Mouse (Mus musculus) heart, embryonic 12.5 days (tissue): ENCODE measurements around the gene Sigirr. TPM values are rescaled to one million over a fixed set of nuclear protein-coding genes. Genes with fewer than 3 reads are reported as not detected.

ENCODE experiments used
- ATAC-seq: fragments of 200-750 bp; cut with Nextera tagmentation; 2 replicates; pipeline ENCODE4 v1.8.0; 2017; ENCODE audit warnings: moderate TSS enrichment, moderate library complexity; ENCODE audit not compliant: insufficient number of reproducible peaks, low FRiP score
- H3K27ac ChIP-seq: fragments of 300-500 bp; sonication (generic); 2 replicates; pipeline ENCODE4 v1.5.1; 2016; ENCODE audit warnings: mild to moderate bottlenecking, moderate library complexity; ENCODE audit not compliant: poor library complexity, severe bottlenecking
- H3K27me3 ChIP-seq: fragments of 300-500 bp; sonication (generic); replicated peaks from 2 replicates; pipeline ENCODE4 v1.6.1; 2016; ENCODE audit warnings: mild to moderate bottlenecking, moderate library complexity
- H3K36me3 ChIP-seq: fragments of 300-500 bp; sonication (generic); 2 replicates; pipeline ENCODE4 v1.6.1; 2016; ENCODE audit warnings: mild to moderate bottlenecking, moderate library complexity
- H3K4me1 ChIP-seq: fragments of 300-500 bp; sonication (generic); replicated peaks from 2 replicates; pipeline ENCODE4 v1.6.1; 2016; ENCODE audit warnings: mild to moderate bottlenecking
- H3K4me2 ChIP-seq: fragments of 300-500 bp; sonication (generic); 2 replicates; pipeline ENCODE4 v1.6.1; 2016; ENCODE audit warnings: mild to moderate bottlenecking, moderate library complexity
- H3K4me3 ChIP-seq: fragments of 300-500 bp; sonication (generic); 2 replicates; pipeline ENCODE4 v1.5.1; 2016; ENCODE audit warnings: mild to moderate bottlenecking
- H3K9ac ChIP-seq: fragments of 300-500 bp; sonication (generic); 2 replicates; pipeline ENCODE4 v1.6.1; 2016; ENCODE audit warnings: mild to moderate bottlenecking, moderate library complexity
- H3K9me3 ChIP-seq: fragments of 300-500 bp; sonication (generic); replicated peaks from 2 replicates; pipeline ENCODE4 v1.6.1; 2016; ENCODE audit warnings: mild to moderate bottlenecking, moderate library complexity
- WGBS: fragments of 180-500 bp; shearing (Covaris S2); methylation state at CpG from one replicate; pipeline ENCODE4 v1.1.7; 2016; 5-methylcytosine and 5-hydroxymethylcytosine counted together
- polyA plus RNA-seq: library from polyadenylated mRNA; unstranded; fragments of >200 nt; fragmentation: Nextera tagmentation; extraction: Ambion mirVana; gene quantifications from 2 replicates; pipeline ENCODE4 v1.2.1, GENCODE M21; 2016

The Sigirr gene
- polyA plus RNA-seq, 1 experiment from 2014 or later, result 2.9 TPM

DNA sequence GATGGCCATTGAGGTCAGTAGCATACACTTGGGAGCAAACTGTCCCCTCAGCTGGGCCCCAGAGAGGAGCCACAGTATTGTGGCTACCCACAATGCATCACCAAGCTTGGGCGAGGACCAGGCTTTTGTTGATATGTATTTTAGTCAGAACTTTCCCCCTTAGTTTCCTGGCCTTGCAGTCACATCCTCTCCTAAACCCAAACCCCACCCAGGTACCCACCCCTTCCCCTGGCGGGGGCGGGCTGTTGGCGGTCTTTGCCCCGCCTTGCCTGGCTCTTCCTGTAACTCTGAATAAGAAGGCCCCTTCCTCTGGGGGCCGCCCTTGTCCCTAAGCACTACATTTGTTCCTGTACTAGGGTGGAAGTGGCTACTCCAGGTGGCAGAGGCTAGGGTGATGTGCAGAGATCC lies 3.7 kb downstream of the Sigirr start:
- Histone ChIP-seq H3K9me3 (no peaks in the 10 kb centered on the region), H3K27ac (0 out of 2 replicates have a peak overlapping the region, but pooled peaks have one; percentile 1), H3K4me3 (0 out of 2 replicates have a peak overlapping the region, but pooled peaks have one; percentile 7), H3K4me1 (peaks cover 20% of the 10 kb centered on the region), H3K27me3 (peaks cover 61% of the 10 kb centered on the region), H3K4me2 (peak overlapping the region; percentile 36), H3K9ac (no peak overlapping the region), H3K36me3 (no peaks in the 10 kb centered on the region)
- ATAC-seq, result peak; percentile 43; the same call in 1 of the 2 replicates
- WGBS, result 25% methylated on average over 6 of the region's 6 CpGs

DNA sequence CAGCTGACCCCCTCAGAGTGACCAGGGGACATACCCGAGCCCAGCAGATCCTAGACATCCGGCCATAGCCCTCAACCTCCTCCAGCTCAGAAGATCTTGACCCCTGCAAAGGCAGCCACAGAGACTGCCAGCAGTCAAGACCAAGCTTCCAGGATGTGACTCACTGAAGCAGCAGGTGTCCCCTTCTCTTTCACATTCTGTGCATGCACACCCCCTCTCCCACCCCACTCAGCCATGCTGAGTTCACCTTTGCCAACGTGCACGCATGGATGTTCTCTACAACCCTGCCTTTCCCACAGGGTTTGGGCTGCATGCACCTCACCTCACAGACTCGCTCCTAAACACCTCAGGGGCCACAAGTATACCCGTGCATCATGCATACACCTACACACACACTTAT lies 4.4 kb downstream of the Sigirr start:
- H3K9me3 ChIP-seq, result no peaks in the 10 kb centered on the region
- H3K27ac ChIP-seq, result 0 out of 2 replicates have a peak overlapping the region, but pooled peaks have one; percentile 1
- WGBS, result 74% methylated on average over 6 of the region's 6 CpGs

DNA sequence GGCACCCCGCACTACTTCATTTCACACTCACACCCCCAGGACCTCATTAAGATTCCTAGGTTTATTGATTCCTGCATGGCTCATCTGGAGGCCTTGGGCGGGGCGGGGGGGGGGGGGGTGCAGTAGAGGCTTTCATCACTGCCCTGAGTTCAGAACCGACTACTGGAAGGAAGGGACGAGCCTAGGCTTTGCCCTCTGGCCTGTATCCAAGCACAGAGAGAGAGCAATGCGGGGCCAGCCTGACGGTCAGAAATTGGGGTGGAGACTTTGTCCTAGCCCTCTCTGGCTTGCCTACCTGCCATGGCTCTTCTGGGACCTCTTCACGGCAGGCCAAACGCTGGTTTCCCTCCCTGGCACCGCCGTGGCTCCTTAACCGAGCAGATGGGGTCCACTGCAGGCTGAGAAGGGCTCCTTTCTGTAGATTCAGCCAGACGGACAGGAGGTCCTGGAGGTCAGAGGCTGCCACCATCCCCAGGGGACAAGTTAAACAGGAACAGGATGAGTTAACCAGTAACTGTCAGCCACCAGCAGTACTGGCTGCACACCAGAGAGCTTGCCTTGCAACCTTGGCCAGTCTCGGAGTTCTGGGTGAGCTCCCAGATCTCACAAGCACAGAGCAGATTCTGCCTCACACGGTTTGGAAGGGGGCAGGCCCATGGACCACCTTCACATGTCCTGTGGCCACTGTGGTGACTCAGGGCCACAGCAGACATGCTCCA lies 5.7 kb downstream of the Sigirr start:
- no peaks in the 10 kb centered on the region for H3K36me3 ChIP-seq
- no peak overlapping the region for H3K27ac ChIP-seq
- 69% methylated on average over 15 of the region's 15 CpGs for WGBS
- no peak overlapping the region for H3K4me3 ChIP-seq
- peaks cover 63% of the 10 kb centered on the region for H3K27me3 ChIP-seq
- no peak overlapping the region for H3K9ac ChIP-seq
- H3K4me1 ChIP-seq, result peaks cover 13% of the 10 kb centered on the region
- H3K9me3 ChIP-seq, result no peaks in the 10 kb centered on the region
- ATAC-seq, result no peak
- H3K4me2 ChIP-seq, result no peak overlapping the region

More for the DNA sequence above, 4.4 kb downstream of the Sigirr start:
- peak overlapping the region; percentile 36 for H3K4me2 ChIP-seq
- H3K9ac ChIP-seq, result no peak overlapping the region
- no peaks in the 10 kb centered on the region for H3K36me3 ChIP-seq
- no peak for ATAC-seq
- peaks cover 61% of the 10 kb centered on the region for H3K27me3 ChIP-seq
- H3K4me1 ChIP-seq, result peaks cover 20% of the 10 kb centered on the region
- H3K4me3 ChIP-seq, result no peak overlapping the region

DNA sequence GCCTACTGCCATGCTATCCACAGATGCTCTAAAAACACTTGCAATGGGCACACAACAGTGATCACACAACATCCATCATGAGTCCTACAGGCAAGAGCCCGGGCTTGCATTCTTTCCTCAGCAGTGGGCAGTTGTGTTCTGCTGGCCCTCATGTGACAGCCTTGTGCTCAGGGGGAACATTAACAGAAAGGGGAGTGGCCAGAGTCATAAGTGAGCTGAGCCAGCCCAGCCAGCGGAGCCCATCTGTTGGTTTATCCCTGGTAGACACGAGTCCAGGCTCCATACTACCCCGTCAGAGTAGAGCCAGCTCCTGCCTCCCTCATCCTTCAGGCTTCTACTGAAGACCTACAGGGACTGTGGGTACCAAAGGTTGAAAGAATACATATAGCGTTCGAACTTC lies 6.4 kb downstream of the Sigirr start:
- H3K27me3 ChIP-seq, result peaks cover 63% of the 10 kb centered on the region
- H3K9me3 ChIP-seq, result no peaks in the 10 kb centered on the region
- no peak overlapping the region for H3K27ac ChIP-seq
- H3K36me3 ChIP-seq, result no peaks in the 10 kb centered on the region
- no peak overlapping the region for H3K4me2 ChIP-seq
- peaks cover 9% of the 10 kb centered on the region; the same call in 1 of the 2 replicates for H3K4me1 ChIP-seq
- ATAC-seq, result no peak
- H3K4me3 ChIP-seq, result no peak overlapping the region
- WGBS, result 85% methylated on average over 6 of the region's 6 CpGs
- no peak overlapping the region for H3K9ac ChIP-seq

DNA sequence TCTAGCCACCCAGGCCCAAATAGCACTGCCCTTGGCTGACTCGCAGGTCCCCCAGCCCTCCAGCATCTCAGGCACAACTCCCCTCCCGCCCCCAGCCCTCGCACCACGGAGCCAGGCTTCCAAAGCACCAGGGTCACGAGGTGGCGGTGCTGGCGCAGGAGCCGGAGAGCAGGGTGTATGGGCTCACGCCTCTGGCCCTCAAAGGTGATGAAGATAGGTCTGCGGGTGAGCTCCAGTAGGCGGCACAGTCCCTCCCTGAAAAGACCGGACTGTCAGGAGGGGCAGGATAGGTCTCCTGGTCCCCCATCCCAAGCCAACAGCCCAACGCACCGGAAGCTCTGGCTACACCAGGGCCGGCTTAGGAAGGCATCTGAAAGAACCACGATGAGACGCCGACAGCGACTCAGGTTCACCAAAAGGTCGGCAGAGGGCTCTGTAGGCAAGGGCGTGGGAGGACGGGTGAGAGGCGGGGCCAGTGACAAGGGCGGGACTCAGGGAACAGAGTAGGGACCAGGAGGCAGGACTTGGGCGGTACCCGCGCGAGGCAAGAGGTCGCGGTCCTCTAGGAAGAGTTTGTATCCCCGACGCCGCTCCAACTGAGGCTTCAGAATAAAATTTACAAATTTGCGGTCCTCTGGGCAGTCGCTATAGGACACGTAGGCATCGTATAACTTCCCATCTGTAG lies 8.2 kb downstream of the Sigirr start:
- Histone ChIP-seq H3K9me3 (no peaks in the 10 kb centered on the region), H3K27me3 (peaks cover 64% of the 10 kb centered on the region), H3K4me3 (peak overlapping the region; percentile 20; the same call in 1 of the 2 replicates), H3K4me2 (peak overlapping the region; percentile 61), H3K9ac (no peak overlapping the region; the same call in 1 of the 2 replicates), H3K4me1 (peaks cover 15% of the 10 kb centered on the region; the same call in 1 of the 2 replicates), H3K36me3 (no peaks in the 10 kb centered on the region), H3K27ac (no peak overlapping the region)
- 5% methylated on average over 37 of the region's 37 CpGs for WGBS
- ATAC-seq, result peak; percentile 85

DNA sequence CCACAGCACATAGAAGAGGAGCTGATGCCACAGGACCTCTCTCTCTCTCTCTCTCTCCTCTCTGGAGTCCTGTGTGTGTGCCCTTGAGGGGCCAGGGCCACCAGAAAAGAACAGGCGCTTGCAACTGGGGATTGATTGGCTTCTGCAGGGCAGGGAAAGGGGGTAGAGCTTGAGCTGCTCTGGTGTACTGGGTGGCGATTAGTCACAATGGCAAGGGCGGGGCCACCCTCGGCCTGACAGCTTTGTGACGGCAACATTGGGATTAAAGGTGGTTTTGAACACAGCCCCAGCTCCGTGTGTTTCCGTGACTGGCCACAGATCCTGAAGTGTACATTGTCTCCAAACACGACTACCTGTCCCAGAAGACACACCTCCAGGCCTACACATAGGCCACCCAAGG lies 10.1 kb downstream of the Sigirr start:
- peaks cover 10% of the 10 kb centered on the region; the same call in 1 of the 2 replicates for H3K4me1 ChIP-seq
- no peak overlapping the region for H3K9ac ChIP-seq
- no peak overlapping the region for H3K27ac ChIP-seq
- WGBS, result 66% methylated on average over 8 of the region's 8 CpGs
- no peak overlapping the region for H3K4me3 ChIP-seq
- ATAC-seq, result no peak
- H3K9me3 ChIP-seq, result no peaks in the 10 kb centered on the region
- peaks cover 69% of the 10 kb centered on the region for H3K27me3 ChIP-seq
- H3K4me2 ChIP-seq, result no peak overlapping the region
- no peaks in the 10 kb centered on the region for H3K36me3 ChIP-seq

DNA sequence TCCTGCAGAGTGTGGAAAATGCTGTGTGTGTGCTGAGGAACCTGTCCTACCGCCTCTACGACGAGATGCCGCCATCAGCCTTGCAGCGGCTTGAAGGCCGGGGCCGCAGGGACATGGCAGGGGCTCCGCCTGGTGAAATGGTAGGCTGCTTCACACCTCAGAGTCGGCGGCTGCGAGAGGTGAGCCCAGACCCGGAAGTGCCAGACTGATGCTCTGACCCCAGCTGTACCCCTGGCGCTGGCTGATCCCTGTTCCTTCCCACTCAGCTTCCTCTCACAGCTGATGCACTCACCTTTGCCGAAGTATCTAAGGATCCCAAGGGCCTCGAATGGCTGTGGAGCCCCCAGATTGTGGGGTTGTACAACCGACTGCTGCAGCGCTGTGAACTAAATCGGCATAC lies 11.9 kb downstream of the Sigirr start:
- Histone ChIP-seq H3K27ac (no peak overlapping the region), H3K36me3 (no peaks in the 10 kb centered on the region), H3K4me2 (peak overlapping the region; percentile 51), H3K4me1 (peaks cover 10% of the 10 kb centered on the region; the same call in 1 of the 2 replicates), H3K27me3 (peaks cover 64% of the 10 kb centered on the region), H3K4me3 (peak overlapping the region; percentile 19; the same call in 1 of the 2 replicates), H3K9me3 (no peaks in the 10 kb centered on the region), H3K9ac (0 out of 2 replicates have a peak overlapping the region, but pooled peaks have one; percentile 24)
- 6% methylated on average over 18 of the region's 18 CpGs for WGBS
- no peak for ATAC-seq

DNA sequence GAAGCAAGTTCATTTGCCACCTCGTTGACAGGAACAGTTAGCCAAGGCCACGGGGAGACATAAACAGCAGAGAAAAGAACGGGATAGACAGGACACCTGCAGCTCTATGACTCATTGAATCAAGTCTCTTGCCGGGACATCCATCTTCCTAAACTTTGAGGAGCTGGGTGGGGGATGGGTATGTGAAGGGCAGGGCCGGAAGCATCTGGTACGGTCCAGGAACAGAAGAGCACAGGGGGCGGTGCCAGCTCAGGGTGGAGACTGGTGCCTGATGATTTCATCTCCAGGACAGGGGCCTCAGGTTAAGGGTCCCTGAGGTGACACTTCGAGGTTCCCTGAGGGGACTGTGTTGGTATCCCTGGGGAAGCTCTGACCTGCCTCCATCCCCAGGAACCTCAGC lies 12.5 kb downstream of the Sigirr start:
- peaks cover 10% of the 10 kb centered on the region; the same call in 1 of the 2 replicates for H3K4me1 ChIP-seq
- WGBS, result 29% methylated on average over 8 of the region's 8 CpGs
- H3K27me3 ChIP-seq, result peaks cover 68% of the 10 kb centered on the region
- no peak overlapping the region for H3K4me3 ChIP-seq
- no peak overlapping the region for H3K4me2 ChIP-seq
- 0 out of 2 replicates have a peak, but pooled peaks cover 2% of the 10 kb centered on the region for H3K9me3 ChIP-seq
- no peak overlapping the region for H3K9ac ChIP-seq
- H3K36me3 ChIP-seq, result no peaks in the 10 kb centered on the region
- peak; percentile 1; the same call in 1 of the 2 replicates for ATAC-seq
- H3K27ac ChIP-seq, result no peak overlapping the region

DNA sequence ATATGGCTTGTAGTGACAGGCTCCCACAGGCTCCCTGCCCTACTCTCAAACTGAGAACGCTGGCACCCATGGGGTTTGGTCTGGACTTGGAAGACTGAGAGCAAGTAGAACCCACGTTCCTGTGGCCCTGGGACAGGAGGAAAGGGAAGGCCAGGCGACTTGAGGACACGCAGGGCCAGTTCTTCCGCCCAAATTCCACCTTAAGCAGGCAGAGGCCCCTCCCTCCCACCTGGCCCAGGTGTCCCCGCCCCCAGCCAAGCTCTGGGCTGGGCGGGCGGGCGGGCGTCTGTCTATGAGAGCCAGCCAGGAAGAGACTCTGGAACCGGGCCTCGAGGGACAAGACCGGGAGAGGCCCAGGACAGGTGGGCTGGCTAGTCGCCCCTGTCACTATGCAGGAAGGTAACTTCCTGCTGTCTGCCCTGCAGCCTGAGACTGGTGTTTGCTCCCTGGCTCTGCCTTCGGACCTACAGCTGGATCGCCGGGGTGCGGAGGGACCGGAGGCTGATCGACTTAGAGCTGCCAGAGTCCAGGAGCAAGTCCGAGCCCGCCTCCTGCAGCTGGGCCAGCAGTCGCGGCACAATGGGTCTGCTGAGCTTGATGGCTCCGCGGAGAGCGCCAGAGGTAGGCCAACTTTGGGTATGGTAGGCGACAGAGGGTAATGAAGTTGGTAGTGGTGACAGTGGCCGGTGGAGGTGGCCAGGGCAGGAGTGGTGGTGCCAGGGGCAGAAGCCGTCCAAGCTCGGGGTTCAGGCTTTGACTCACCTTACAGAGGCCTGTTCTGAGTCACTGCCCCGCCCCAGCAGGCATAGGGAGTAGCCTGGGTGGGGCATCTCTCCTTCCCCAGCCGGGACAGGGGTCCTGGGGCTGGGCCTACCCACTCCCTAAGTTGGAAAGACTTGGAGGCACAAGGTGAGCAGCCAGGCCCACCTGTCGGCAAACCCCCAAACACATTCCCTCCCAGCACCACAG lies 20.6 kb downstream of the Sigirr start:
- H3K9ac ChIP-seq, result no peak overlapping the region

DNA sequence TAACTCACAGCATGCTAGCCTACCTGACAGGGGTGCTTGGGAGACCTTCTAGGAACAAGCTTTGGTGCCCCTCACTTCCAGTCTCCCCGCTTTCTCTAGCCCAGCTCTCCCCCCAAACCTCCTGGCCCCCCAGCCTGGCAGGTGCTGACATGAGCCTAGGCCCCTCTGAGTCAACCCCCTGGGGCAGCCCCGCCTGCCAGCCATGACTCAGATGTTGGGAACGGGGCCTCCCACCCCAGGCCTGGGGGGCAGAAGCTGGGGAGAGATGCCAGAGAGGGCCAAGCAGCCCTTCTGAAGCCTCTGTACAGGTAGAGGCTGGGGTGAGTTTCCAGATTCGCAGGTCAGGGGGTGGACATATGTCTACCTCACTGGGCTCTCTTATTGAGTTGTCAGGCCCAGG lies 21.5 kb downstream of the Sigirr start:
- H3K9ac ChIP-seq, result no peak overlapping the region
- peaks cover 86% of the 10 kb centered on the region for H3K27me3 ChIP-seq
- H3K36me3 ChIP-seq, result no peaks in the 10 kb centered on the region
- no peaks in the 10 kb centered on the region for H3K4me1 ChIP-seq
- ATAC-seq, result no peak
- H3K4me2 ChIP-seq, result no peak overlapping the region
- H3K9me3 ChIP-seq, result 0 out of 2 replicates have a peak, but pooled peaks cover 3% of the 10 kb centered on the region
- no peak overlapping the region for H3K27ac ChIP-seq
- H3K4me3 ChIP-seq, result no peak overlapping the region
- 77% methylated on average over 4 of the region's 4 CpGs for WGBS

More for the DNA sequence above, 20.6 kb downstream of the Sigirr start:
- Histone ChIP-seq H3K27me3 (peaks cover 79% of the 10 kb centered on the region), H3K9me3 (0 out of 2 replicates have a peak, but pooled peaks cover 3% of the 10 kb centered on the region), H3K4me1 (no peaks in the 10 kb centered on the region), H3K27ac (no peak overlapping the region), H3K36me3 (no peaks in the 10 kb centered on the region), H3K4me3 (no peak overlapping the region), H3K4me2 (no peak overlapping the region)
- WGBS, result 22% methylated on average over 34 of the region's 34 CpGs
- ATAC-seq, result no peak
